Mouse (Mus musculus) urinary bladder, adult 18-20 months (tissue): ENCODE results near the gene Spaca4.
A peak's percentile ranks its signal among the peaks of the same experiment; 100 is the strongest.

Experiments used
- DNase-seq, 2 experiments: peaks; one replicate each; pipeline ENCODE4 v3.0.0; 2022; ENCODE audit warnings: low spot score in 2 of 2, mixed read lengths in 2 of 2

The Spaca4 gene

DNA sequence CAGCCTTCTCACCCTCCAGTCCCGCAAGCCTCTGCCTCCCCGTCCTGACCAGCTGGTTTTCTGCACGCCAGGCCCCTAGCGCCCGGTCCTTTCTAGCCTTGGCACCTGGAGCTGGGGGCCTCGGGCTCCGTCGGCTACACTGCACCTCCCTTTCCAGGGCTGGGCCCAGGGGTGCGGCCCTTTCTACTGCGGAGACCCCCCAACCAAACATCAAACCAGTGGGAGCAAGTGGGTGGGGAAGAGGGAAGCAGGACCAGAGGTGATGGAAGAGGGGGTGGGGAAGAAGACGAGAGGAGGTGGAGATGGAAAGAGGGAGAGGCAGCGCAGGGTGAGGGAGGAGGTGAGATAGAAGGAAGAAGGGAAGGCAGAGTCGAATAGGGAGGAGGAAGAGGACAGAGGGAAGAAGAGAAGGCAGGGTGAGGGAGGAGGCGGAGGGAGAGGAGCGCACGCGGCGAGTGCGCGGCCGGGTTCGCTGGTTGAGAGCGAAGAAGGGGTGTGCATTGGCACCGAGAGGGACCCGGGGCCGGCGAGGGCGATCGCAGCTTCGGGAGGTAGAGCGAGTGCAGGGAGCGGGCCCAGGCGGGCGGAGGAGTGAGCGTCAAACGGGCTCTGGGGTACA is 26.0 kb downstream of the Spaca4 start, which contains the start of gene Car11:
Gene Car11 (plus strand): TSS at position 321 of the 619 bp plus-strand sequence.
- no peak for DNase-seq

GRCm38 (mm10) chr7:45697894-45698293 is 27.7 kb downstream of the Spaca4 start:
- DNase-seq = no peak

GRCm38 (mm10) chr7:45695098-45695497 is 30.5 kb downstream of the Spaca4 start:
- DNase-seq = no peak

DNA sequence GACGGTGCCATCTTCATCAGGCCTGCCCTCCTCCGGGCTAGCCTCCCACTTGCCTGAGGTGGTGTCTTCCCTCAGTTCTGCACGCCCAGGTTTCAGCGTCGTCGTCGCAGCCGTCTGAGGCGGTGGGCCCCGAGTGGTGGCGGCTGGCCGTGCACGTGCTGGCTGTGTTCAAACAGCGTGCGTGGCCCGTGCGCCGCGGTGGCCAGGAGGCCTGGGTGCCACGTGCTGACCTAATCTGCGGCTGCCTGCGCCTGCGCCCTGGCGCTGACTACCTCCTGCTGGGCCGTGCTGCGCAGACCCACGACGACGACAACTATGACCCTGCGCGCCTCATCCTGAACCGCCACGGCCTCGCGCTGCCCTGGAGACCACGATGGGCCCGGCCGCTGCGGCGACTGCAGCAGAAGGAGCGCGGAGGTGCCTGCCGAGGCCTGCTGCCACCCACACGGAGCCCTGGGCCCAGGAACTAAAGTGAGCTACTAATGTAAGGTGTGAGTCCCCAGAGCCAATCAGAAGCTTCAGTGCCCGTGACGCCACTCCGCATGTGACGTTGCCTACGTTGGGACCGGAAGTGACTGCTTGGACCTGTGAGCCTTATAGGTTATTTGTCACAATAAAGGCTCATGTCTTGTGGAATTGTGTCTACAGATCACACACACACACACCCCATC is 31.6 kb downstream of the Spaca4 start, which contains the start of gene Sec1:
Gene Sec1 (minus strand): TSS at position 482 of the 671 bp plus-strand sequence.
- DNase-seq = no peak

DNA sequence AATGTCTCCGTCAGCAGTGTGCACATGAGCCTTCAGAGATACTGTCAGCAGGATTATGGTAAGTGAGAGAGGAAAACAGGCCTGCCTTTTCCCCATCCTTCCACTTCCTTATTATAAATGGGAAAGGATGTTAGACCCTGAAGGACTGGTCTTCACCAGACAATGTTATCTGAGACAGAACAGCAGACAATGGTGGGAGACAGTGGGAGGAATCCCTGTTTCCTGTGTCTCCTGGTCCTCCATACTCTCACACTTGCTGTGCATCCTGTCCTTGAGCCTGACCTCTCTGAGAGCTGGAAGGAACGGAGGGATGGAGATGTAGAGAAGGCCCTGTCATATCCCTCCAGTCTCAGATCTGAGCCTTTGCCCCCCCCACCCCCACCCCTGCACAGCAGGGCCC is 33.2 kb downstream of the Spaca4 start:
- no peak for DNase-seq

DNA sequence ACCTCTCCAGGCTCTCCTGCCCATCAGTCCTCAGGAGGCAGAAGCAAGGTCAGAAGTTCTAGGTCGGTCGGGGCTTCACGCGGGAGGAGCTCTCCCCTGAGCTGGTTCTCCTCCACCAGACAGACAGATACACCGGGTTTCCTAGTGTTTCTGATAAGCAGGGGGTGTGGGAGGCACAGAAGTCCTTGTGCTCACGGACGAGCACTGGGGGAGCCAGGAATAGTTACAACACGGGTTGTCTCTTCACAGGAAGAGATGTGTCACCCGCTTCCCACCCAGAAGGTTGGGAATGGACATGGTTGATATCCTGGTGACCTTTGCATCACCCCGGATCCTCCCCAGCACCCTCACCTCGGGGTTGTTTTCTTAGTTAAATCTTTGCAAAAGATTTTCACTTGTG is 35.8 kb downstream of the Spaca4 start:
- no peak for DNase-seq

DNA sequence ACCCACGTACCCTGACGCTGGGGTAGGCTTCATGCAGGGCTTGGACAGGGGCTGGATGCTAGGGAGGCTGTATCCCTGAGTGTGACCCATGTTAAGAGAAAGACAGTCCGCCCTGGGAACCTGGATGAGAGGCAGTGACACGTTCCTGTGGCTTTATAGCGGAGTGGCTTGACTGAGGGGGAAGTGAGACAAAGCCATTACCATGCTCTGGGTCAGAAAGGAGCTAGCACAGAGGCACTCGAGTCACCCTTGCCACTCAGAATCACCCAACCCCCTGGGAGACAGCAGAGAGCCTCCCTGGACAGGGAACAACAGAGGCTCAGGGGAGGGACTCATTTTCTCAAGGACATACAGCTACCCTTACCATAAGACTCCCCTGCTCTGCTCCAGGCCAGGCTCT is 36.5 kb downstream of the Spaca4 start:
- no peak for DNase-seq

GRCm38 (mm10) chr7:45686841-45687240 is 38.8 kb downstream of the Spaca4 start:
- DNase-seq = no peak

- no peak for DNase-seq
Measured at GRCm38 (mm10) chr7:45685811-45686210, 39.8 kb downstream of the Spaca4 start.

GRCm38 (mm10) chr7:45683396-45684050 is 42.1 kb downstream of the Spaca4 start, which contains the start of gene Ntn5:
Gene Ntn5, plus strand, starts transcription at chr7:45684022.
- no peak for DNase-seq

- DNase-seq = peak; percentile 72 to 81
Measured at GRCm38 (mm10) chr7:45682144-45683126, 43.2 kb downstream of the Spaca4 start.

DNA sequence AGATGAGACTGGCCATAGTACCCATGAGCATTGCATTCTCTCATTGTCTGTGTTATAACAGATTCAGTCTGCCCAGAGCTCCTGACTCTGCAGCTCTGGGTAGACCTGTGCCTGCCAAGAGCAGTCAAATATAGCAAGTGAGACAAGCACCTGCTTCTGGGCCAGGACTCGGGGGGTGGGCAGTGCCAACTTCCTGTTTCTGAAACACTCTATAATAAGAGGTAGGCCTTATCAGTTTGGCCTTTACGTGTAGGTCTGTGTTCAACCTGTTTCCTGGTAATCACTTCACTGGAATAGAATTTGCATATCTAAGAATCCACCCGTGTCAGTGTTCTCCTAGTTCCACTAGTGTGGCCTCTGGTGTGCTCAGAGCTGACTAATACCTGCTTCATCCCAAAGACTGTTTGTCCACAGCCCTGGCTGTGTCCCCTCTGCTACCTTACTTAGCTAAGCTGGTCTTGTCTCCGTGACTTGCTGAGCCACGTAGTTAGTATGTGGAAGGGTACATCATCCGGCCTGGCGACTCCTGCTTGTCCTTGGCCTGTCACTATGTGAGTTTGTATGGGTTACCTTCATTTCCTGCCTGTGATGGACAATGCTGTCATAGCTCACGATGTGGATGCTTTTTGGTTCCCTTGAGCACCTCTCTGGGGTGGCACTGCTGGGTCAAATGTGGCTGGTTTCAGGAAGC is 44.4 kb downstream of the Spaca4 start:
- DNase-seq = no peak

DNA sequence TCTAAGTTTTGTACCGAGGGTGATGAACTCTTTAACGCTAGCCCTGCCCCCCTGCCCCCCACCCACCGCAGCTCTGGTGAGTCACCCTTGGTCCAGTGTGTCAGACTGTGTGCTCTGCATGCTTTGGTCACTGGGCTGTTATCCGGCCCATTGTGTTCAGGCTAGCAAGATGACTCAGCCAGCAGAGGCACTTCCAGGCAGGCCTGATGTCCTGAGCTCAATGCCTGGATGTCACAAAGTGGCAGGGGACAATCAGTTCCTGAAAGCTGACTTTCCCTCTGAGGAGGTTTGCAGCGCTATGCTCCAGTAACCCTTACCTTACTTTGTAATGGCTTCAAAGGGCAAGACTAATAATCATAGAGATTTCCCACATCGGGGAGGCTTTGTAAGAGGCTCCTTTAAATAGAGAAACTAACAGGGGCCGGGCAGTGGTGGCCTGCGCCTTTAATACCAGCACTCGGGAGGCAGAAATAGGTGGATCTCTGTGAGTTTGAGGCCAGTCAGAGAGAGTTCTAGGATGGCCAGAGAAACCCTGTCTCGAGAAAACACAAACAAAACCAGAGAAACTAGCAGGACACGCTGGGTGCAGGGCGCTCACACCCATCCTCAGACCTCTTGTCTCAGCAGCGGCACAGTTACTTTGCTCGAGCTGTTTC is 45.5 kb downstream of the Spaca4 start:
- peak in 1 of 2 experiments; percentile 80 for DNase-seq

DNA sequence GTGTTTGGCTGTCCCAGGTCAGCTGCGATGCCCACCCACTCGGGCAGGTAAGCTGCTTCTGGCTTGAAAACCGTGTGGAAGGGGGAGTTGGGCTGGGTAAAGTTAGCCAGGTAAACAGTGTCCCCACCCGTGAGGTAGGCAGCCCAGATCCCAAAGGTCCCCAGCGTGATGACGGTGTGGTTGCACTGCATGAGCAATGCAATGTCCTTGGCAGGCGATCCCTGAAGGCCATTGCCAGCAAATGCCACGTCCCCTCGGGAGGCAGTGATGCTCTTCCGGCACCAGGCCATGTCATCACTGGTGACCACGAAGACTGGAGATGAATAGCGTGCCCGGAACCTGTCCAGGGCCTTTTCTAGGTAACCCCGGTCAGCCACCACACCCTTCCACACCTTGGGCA is 47.1 kb downstream of the Spaca4 start:
- no peak for DNase-seq

GRCm38 (mm10) chr7:45677627-45678295 is 47.9 kb downstream of the Spaca4 start:
- DNase-seq = no peak
